Mouse (Mus musculus): ENCODE data around the gene Adamtsl5.
"Not testable (repeated sequence)": the region's sequence is repeated elsewhere in the genome, so short reads cannot be mapped to it uniquely, and the experiment has no call there.

Gene Adamtsl5

DNA sequence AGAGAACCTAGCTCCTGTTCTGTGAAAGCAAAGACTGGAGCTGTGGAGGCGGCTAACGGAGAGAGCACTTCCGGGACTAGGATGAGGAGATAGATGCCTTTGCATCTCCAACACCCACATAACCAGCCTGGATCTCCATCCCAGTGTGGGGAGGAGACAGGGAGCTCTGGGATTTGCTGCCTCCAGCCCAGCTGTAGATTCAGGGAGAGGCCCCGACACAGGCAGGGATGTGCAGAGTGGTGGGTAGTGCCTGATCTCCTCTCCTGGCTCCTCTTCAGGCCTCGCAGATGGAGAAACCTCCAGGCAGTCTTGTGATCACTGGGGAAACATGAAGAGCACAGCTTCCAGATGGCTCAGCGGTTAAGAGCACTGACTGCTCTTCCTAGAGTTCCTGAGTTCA lies 24.5 kb upstream of the Adamtsl5 start:
- no peak for DNase-seq (ENCODE audit: extremely low read depth, insufficient read length, low spot score)

DNA sequence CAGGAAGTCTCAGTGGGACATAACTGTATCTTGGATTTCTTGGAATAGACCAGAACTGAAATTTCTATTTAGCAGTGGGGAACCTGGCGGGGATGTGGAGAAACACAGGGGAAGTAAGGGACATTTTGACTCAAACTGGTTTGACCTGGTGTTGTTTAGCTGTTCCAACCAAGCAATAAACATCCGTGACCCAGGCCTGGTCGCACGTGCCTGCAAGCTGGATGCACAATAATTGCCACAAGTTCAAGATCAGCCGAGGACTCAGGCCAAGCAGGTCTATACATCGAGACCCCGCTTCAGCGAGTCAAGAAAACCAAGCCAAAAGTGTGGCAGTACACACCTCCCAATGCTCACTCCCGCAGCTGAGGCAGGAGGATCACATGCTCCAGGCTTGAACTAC lies 23.8 kb upstream of the Adamtsl5 start:
- DNase-seq (ENCODE audit: extremely low read depth, insufficient read length, low spot score): no peak

DNA sequence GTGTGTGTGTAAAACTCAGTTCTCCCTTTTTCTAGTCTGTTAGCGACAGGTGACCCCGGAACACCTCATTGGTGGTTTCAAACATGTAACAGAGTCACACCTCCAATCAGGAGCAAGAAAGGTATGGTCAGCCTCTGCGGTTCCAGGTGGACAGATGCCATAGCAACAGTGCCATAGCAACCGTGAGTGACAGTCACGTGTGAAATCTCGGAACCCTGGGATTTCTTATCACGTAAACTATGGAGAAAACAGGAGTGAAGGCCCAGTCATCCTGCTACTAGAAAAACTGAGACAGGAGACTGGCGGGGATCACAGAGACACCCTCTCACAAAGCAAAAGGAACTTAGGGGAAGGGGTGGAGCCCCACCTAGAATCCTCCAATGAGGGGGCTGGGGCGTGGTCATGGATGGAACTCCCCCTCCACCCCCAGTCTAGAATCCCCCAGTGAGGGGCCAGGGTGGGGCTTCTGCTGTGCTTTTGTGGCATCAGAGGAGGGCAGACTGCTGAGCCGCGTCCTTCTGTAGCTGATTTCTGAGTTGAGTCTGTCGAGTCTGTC lies 23.3 kb upstream of the Adamtsl5 start:
- no peak for DNase-seq (ENCODE audit: extremely low read depth, insufficient read length, low spot score)

DNA sequence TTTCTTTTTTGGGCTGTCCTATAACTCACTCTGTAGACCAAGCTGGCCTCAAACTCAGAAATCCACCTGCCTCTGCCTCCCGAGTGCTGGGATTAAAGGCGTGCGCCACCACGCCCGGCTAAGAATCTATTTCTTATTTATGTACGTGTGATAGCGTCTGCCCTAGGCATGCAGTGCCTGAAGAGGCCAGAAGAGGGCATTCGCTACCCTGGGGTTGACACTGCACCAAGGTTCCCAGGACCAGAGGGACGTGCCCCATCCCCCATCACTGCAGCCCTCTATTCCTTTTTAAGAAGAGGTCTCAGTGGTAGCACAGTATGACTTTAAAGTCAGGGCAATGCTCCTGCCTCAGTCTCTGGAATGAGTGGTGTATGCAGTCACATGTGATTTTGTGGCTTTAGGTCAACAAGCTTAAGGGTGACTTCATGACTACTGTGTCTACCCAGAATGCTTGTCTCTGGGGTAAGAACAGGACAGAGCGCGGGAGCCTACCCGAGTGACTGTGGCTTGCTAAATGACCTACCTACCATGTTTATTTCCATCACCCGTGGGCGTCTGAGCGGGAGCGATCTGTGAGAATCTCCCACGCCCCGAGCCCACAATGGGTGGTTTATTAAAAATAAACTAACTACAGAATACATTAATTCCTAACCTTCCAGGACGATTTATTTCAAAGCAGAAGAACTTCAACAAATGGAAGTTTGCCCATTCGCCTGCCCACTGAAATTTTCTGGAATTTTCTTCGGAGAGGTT lies 22.0 kb upstream of the Adamtsl5 start:
- no peak for DNase-seq (ENCODE audit: extremely low read depth, insufficient read length, low spot score)

DNA sequence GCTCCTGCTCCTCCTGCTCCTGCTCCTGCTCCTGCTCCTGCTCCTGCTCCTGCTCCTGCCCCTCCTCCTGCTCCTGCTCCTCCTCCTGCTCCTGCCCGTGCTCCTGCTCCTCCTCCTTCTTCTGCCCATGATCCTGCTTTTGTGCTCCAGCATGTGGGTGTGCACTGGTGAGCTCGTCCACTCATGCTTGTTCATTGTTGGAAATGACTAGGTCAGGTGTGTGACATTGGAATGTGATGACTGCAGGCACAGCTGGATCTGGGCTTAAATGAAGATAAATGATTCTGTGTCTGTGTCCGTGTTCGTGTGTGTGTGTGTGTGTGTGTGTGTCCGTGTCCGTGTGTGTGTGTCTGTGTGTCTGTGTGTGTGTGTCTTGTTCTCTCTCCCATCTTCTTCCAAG lies 20.2 kb upstream of the Adamtsl5 start:
- DNase-seq (ENCODE audit: extremely low read depth, insufficient read length, low spot score): no peak

DNA sequence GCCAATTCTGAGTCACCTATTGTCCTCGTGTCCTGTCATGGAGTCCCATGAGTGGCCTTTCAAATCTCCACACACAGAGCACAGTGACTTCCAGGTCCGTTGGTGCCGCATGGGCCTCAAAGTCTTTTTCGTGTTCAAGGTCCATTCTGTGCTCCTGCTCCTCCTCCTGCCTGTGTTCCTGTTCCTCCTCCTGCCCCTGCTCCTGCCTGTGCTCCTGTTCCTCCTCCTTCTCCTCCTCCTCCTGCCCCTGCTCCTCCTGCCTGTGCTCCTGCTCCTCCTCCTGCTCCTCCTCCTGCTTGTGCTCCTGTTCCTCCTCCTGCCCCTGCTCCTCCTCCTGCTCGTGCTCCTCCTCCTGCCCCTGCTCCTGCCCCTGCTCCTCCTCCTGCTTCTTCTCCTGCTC lies 19.7 kb upstream of the Adamtsl5 start:
- DNase-seq (ENCODE audit: extremely low read depth, insufficient read length, low spot score): no peak

DNA sequence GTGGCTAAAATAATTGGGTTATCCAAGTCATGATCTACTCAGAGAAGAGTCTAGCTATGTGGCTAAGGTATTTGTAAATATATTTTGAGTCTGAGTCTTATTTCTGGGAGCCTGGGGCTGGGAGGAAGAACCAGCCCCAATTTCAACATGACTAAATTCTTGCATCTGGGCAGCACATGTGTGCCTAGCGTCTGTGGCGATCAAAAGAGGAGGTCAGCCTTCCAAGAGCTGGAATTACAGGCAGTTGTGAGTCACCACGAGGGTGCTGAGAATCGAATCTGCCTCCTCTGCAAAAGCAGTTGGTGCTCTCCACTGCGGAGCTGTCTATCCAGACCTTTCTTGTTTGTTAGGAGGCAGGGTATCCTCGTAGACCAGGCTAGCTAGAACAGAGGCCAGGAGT lies 17.5 kb upstream of the Adamtsl5 start:
- no peak for DNase-seq (ENCODE audit: extremely low read depth, insufficient read length, low spot score)

DNA sequence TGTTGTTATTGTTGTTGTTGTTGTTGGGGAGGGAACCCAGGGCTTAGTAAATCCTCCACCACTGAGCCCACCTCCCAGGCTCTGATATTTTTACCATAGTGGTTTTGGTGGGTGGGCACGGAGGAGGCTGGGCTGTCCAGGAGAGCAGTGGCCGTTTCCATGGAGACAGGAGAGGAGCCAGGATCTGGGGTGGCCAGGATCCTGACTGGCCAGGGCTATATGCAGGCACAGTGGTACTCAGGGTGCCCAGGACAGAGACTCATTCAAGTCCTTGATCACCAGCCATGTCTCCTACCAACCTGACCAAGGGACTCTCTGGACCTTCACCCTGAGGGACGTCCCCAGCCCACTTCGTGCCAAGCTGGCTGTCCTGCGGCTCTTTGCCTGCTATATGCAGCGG lies 15.5 kb upstream of the Adamtsl5 start:
- DNase-seq (ENCODE audit: extremely low read depth, insufficient read length, low spot score): no peak

DNA sequence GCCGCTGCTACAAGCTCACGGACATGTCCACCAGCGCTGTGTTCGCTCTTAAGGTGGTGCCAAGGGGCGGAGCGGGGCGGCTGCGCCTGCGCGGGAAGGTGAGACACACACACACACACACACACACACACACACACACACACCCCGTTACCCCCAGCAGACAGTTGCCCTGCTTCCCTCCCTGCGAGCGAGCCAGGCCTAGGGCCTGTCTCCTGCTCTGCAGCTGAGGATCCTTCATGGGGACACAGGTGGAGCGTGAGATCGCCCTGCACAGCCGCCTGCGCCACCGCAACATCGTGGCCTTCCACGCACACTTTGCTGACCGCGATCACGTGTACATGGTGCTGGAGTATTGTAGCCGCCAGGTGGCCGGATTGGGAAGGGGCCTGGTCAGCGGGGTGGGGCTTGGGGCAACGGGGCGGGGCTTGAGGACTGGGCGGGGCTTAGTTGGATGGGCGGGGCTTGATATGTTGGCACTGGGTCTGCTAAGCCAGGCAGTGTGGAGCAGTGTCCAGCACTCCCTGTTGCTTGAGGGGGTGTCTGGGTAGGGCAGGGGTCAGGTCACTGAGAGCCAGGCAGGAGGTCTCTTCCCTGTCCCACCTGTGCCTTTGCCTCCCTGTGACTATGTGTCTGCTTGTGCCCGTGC lies 9.9 kb upstream of the Adamtsl5 start:
- DNase-seq (ENCODE audit: extremely low read depth, insufficient read length, low spot score): no peak

DNA sequence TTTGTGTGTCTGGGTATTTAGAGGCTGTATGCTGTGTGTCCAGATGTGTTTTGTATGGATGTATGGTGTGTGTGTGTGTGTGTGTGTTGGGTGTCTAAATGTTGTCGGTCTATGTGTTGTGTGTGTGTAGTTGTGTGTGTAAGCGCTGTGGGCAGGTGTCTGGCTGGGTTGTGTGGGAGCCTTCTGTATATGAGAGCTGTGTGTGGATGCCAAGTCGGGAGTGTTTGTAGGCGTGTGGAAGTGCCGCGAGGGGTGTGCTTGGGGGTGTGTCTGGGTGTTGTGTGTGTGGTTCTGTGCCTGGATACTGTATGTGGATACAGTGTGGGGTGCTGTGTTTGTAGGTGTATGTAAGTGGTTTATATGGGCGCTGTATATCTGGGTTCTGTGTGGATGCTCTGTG lies 9.1 kb upstream of the Adamtsl5 start:
- no peak for DNase-seq (ENCODE audit: extremely low read depth, insufficient read length, low spot score)

DNA sequence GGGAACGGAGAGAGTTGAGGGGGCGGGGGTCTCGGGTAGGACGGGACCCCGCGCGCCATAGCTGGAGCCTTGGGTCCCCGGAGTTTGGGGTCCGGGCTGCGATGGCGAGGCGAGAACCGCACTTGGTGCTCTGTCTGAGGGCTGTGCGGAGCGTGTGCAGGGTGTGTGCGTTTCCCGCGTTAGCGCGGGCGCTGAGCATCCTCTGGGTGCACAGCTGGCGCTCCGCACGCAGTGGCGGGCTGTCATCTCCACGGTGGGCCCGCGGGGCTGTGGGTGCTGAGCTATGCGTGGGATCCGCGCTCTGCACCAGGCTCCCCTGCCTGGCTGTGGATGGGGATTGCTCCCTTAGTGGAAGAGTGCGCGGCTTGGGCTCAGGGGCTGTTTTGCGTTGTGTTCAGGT lies 8.5 kb upstream of the Adamtsl5 start:
- DNase-seq (ENCODE audit: extremely low read depth, insufficient read length, low spot score): no peak

DNA sequence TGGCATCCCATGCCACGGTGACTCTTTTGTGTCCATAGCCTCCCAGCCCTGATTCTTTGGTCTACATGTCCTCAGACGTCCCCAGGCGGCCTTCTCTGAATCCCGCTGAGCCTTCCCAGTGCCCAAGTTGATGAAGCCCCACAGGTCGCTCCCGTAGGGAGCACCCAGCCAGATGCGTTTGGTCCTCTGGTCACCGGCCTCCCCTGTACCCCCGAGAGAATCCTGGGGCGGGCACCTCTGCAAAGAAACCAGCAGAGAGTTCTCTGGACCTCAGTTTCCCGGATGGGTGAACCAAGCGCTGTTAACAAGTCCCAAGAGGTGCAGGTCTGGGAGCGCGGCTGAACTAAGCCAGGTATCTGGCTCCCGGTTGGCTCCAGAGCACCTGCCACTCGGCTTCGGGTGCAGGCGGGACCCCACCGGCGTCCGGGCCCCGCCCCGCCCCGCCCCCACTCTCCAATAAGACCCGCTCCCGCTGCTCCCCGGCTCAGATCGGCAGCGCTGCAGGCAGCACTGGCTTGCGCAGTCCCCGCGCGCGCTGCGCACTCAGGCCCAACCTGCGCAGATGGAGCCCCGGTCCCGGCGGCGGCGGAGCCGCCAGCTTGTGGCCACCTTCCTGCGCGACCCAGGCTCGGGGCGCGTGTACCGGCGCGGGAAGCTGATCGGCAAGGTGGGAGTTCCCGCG lies 7.9 kb upstream of the Adamtsl5 start, which contains the start of gene Plk5:
Gene Plk5 (plus strand): TSS at position 459 of the 682 bp plus-strand sequence.
- DNase-seq (ENCODE audit: extremely low read depth, insufficient read length, low spot score): no peak

DNA sequence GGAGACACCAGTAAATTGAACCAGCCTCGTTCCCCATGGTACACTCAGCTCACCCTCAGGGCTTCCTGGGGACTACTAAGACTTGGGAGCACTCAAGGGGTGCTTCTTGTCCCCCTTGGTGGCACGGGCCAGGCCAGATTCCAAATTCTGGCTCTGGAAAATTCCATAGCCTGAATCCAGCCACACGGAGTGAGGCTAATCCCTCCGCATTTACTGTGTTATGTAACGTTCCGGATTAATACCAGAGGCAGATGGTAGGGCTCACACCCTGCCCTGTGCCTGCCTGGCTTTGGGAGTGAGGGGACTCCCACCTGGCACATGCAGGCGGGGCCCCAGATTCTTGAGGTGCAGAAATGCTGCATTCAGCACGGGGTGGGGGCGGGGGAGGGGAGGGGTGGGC lies 7.2 kb upstream of the Adamtsl5 start:
- DNase-seq (ENCODE audit: extremely low read depth, insufficient read length, low spot score): no peak

DNA sequence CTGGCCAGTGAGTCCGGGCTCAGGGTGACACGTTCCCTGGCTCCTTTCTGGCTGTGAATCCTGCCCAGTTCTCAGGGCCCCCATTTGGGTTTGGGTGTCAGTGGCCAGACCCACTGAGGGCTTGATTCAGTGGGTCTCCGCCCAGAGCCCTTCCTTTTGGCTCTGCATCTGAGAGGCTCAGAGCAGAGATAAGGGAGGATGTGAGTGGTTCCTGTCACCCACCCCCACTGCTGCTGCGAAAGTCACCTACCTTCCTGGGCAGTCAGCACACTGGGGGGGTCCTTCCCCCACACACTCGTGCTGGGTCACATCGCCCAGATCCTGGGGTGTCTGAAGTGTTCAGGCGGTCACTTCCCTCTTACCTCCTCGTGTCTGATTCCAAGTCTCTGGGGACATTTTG lies 4.5 kb upstream of the Adamtsl5 start:
- no peak for DNase-seq (ENCODE audit: extremely low read depth, insufficient read length, low spot score)

DNA sequence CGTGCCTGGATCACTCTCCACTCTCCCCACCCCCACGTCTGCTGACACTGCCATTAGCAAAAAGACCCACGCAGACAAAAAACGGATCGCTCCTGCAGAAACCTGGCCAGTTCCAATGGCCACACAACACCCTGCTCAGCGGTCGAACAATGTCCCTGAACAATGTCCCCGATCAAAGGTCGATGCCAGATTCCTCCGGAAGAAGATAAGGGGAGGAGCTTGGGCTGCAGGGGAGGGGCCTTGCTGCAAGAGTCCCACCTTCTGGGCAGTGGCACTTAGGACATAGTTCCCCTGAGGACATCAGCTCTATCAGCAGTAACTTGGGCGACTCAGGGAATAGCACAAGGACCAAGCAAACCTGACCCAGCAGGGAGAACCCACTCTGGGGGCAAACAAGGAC lies 3.7 kb upstream of the Adamtsl5 start:
- no peak for DNase-seq (ENCODE audit: extremely low read depth, insufficient read length, low spot score)

DNA sequence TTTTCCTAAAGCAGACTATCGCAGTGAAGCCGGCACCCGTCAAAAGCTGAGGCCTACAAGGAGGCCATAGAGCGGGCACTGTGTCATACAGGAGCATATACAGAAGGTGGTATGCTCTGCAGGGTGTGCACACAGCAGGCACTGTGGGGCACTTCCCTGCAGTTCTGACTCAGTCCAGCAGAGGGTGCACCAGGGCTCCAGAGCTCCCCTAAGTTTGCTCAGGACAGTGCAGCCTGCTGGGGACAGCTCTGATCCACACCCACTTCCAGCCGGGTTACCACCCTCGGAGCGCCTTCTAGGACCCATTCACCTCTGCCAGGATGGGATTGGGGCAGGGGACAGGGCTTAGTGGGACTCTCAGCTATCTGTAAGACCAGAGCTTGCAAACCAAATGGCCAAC lies 2.1 kb upstream of the Adamtsl5 start:
- peak; percentile 77 for DNase-seq (ENCODE audit: extremely low read depth, insufficient read length, low spot score)

DNA sequence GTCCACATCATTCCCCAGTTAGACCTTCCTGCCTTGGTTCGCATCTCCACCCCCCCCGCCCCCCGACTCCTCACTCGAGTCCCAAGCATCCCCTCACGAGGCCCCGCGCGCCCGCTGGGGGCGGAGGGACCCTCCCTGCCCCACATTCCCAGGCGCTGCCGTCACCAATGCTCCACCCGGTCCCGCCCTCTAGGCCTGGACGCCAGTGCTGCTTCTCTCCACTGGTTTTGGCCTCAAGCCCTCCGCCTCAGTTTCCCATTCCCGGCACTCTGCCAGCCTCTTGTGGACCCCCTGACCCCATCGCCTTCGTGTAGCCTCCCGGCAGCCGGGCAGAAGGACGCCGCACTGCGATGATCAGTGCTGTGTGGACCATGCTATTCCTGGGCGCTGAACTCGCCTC lies 769 bp upstream of the Adamtsl5 start:
- DNase-seq (ENCODE audit: extremely low read depth, insufficient read length, low spot score): no peak

DNA sequence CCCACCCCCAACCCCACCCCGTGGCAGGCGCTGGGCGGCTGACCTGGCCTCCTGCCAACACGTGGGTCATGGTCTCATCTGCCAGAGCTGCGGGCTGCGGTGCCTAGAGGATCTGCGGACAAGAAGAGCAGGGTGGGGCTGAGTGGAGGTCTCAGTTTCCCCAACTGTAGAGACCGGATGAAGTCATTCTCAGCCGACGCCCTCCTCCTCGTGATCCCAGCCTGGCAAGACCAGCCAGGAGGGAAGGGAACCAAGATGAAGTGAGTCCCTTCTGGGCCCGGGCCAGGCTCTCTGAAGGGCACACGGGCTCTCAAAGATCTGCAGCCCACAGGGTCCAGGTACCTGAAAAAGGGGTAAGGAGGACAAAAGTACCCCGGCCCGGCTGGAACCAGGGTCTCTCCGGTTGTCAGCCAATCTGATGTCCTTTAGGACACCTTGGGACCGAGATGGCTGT lies 671 bp downstream of the Adamtsl5 start:
- peak; percentile 56 for DNase-seq (ENCODE audit: extremely low read depth, insufficient read length, low spot score)

DNA sequence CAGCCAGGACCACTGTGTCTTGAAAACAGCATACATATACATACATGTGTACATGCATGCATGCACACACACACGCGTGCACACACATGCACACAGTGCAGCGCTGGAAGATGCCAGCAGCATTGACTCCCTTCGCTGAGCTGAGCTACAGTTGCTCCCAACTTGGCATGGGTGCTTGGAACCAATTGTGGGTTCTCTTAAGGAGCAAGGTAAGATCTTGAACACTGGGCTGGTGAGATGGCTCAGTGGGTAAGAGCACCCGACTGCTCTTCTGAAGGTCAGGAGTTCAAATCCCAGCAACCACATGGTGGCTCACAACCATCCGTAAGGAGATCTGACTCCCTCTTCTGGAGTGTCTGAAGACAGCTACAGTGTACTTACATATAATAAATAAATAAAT lies 2.3 kb downstream of the Adamtsl5 start:
- DNase-seq (ENCODE audit: extremely low read depth, insufficient read length, low spot score): not testable (repeated sequence)

DNA sequence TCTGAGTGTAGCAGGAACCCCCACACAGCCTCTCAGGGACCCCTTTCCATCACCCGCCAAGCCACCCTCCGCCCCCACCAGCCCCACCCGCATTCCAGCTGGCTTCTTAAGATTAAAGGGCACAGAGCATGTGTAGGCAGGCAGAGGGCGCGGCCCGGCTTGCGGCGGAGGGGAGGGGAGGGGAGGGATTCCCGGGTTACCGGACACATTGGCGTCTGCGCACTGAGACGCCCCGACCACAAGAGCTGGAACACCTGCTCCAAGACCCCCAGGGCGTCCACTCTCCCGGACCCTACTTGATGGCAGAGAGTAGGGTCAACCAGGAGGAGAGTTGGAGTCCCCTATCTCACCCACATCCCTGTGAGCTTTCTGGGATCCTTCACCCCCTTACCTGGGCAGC lies 3.1 kb downstream of the Adamtsl5 start:
- no peak for DNase-seq (ENCODE audit: extremely low read depth, insufficient read length, low spot score)

DNA sequence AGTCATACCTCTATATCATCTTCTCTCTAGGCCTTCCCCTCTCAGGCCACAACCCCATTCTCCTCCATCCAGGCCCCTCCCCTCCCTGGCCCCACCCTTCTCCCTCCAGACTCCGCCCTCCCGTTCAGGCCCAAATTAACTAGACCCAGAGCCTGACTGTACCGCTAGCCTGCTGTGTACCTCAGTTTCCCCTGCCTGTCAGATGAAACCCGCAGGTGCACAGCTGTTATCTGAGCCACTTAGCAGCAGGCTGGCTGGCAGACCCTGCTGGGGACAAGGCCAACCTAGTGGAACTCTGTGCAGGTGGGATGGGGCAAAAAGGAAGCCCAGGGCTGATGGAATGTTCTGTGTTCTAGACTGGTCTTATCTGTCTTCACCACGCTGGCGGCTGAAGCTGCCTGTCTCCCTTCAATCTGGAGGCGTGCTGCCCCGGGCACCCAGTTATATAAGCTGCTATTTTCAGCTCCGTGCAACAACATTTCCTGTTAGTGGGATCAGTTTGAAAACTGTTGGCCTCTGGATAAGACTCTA lies 4.0 kb downstream of the Adamtsl5 start:
- DNase-seq (ENCODE audit: extremely low read depth, insufficient read length, low spot score): no peak

Measured in 3134 (cell line).